Mouse (Mus musculus): ENCODE measurements around the gene Tlr12. TPM values are rescaled to one million over a fixed set of nuclear protein-coding genes. Genes with fewer than 3 reads are reported as not detected.
"Not testable (repeated sequence)": the region's sequence is repeated elsewhere in the genome, so short reads cannot be mapped to it uniquely, and the experiment has no call there.

Gene Tlr12
- polyA plus RNA-seq, 1 experiment from 2014 or later, result 2.6 TPM

GRCm38 (mm10) chr4:128615761-128616160 is 2.7 kb downstream of the Tlr12 start:
- H3K4me2 ChIP-seq, result peak overlapping the region; percentile 3; the same call in 1 of the 2 replicates
- no peaks in the 10 kb centered on the region for H3K9me3 ChIP-seq (replicated peaks)
- peaks cover 40% of the 10 kb centered on the region for H3K4me1 ChIP-seq
- H3K36me3 ChIP-seq, result no peaks in the 10 kb centered on the region
- H3K27me3 ChIP-seq, result no peaks in the 10 kb centered on the region
- no peak overlapping the region for H3K9ac ChIP-seq
- no peak overlapping the region for H3K4me3 ChIP-seq (replicated peaks)
- peak overlapping the region; percentile 83; the same call in 1 of the 2 replicates for H3K27ac ChIP-seq
- 87% methylated on average over 13 of the region's 14 CpGs for WGBS
- ATAC-seq (replicated peaks; ENCODE audit: low FRiP score), result no peak

- H3K4me1 ChIP-seq, result peaks cover 43% of the 10 kb centered on the region
- no peaks in the 10 kb centered on the region for H3K36me3 ChIP-seq
- no peak overlapping the region for H3K9ac ChIP-seq
- no peaks in the 10 kb centered on the region for H3K27me3 ChIP-seq
- no peak for ATAC-seq (replicated peaks; ENCODE audit: low FRiP score)
- 17% methylated on average over 8 of the region's 8 CpGs for WGBS
- H3K4me2 ChIP-seq, result no peak overlapping the region
- H3K27ac ChIP-seq, result no peak overlapping the region
- H3K4me3 ChIP-seq (replicated peaks), result no peak overlapping the region
- H3K9me3 ChIP-seq (replicated peaks), result no peaks in the 10 kb centered on the region
Observed at GRCm38 (mm10) chr4:128613326-128613725, 5.1 kb downstream of the Tlr12 start.

- not testable (repeated sequence) for H3K27ac ChIP-seq; H3K9me3 ChIP-seq (replicated peaks); ATAC-seq (replicated peaks; ENCODE audit: low FRiP score); H3K9ac ChIP-seq; H3K27me3 ChIP-seq; H3K4me3 ChIP-seq (replicated peaks); H3K36me3 ChIP-seq; H3K4me2 ChIP-seq
- H3K4me1 ChIP-seq, result peaks cover 27% of the 10 kb centered on the region
- 94% methylated on average over 3 of the region's 3 CpGs for WGBS
Observed at GRCm38 (mm10) chr4:128611726-128612125, 6.7 kb downstream of the Tlr12 start.

- ATAC-seq (replicated peaks; ENCODE audit: low FRiP score), result 0 out of 2 replicates have a peak, but pooled peaks have one; percentile 5
- Histone ChIP-seq H3K36me3 (no peaks in the 10 kb centered on the region), H3K27me3 (no peaks in the 10 kb centered on the region), H3K4me3 (replicated peaks) (peak overlapping the region; percentile 74), H3K9ac (no peak overlapping the region), H3K4me2 (peak overlapping the region; percentile 75), H3K4me1 (peaks cover 17% of the 10 kb centered on the region), H3K9me3 (replicated peaks) (no peaks in the 10 kb centered on the region), H3K27ac (peak overlapping the region; percentile 24)
- 22% methylated on average over 10 of the region's 10 CpGs for WGBS
Observed at GRCm38 (mm10) chr4:128610706-128611105, 7.7 kb downstream of the Tlr12 start.

GRCm38 (mm10) chr4:128609925-128610402 is 8.5 kb downstream of the Tlr12 start, which contains the start of gene Zscan20:
TSS of gene Zscan20 (minus strand) at chr4:128610098.
- Histone ChIP-seq H3K4me1 (peaks cover 16% of the 10 kb centered on the region), H3K4me2 (peak within 1 kb of the TSS; percentile 75), H3K9me3 (replicated peaks) (no peaks in the 10 kb centered on the region), H3K36me3 (no peaks in the 10 kb centered on the region), H3K4me3 (replicated peaks) (peak within 1 kb of the TSS; percentile 74), H3K9ac (peak within 1 kb of the TSS; percentile 62), H3K27ac (peak within 1 kb of the TSS; percentile 54), H3K27me3 (no peaks in the 10 kb centered on the region)
- WGBS, result under 1% methylated on average over 24 of the region's 24 CpGs
- ATAC-seq (replicated peaks; ENCODE audit: low FRiP score), result peak; percentile 94

GRCm38 (mm10) chr4:128609276-128609924 is 9.0 kb downstream of the Tlr12 start:
- ATAC-seq (replicated peaks; ENCODE audit: low FRiP score), result no peak; the same call in 1 of the 2 replicates

GRCm38 (mm10) chr4:128607661-128608060 is 10.8 kb downstream of the Tlr12 start:
- no peaks in the 10 kb centered on the region for H3K9me3 ChIP-seq (replicated peaks)
- H3K9ac ChIP-seq, result no peak overlapping the region
- no peak overlapping the region for H3K4me2 ChIP-seq
- 83% methylated on average over 11 of the region's 11 CpGs for WGBS
- peaks cover 20% of the 10 kb centered on the region for H3K36me3 ChIP-seq
- ATAC-seq (replicated peaks; ENCODE audit: low FRiP score), result no peak
- no peak overlapping the region for H3K4me3 ChIP-seq (replicated peaks)
- peaks cover 16% of the 10 kb centered on the region for H3K4me1 ChIP-seq
- H3K27me3 ChIP-seq, result no peaks in the 10 kb centered on the region
- no peak overlapping the region for H3K27ac ChIP-seq

More at GRCm38 (mm10) chr4:128609276-128609924, 9.0 kb downstream of the Tlr12 start:
- peak overlapping the region; percentile 62 for H3K9ac ChIP-seq
- H3K4me3 ChIP-seq (replicated peaks), result peak overlapping the region; percentile 74
- peak overlapping the region; percentile 54 for H3K27ac ChIP-seq
- no peaks in the 10 kb centered on the region for H3K27me3 ChIP-seq
- 11% methylated on average over 24 of the region's 27 CpGs for WGBS
- H3K4me2 ChIP-seq, result peak overlapping the region; percentile 75
- H3K36me3 ChIP-seq, result peaks cover 3% of the 10 kb centered on the region
- H3K4me1 ChIP-seq, result peaks cover 16% of the 10 kb centered on the region
- no peaks in the 10 kb centered on the region for H3K9me3 ChIP-seq (replicated peaks)

GRCm38 (mm10) chr4:128606586-128606985 is 11.8 kb downstream of the Tlr12 start:
- no peak overlapping the region for H3K9ac ChIP-seq
- no peak overlapping the region for H3K27ac ChIP-seq
- no peaks in the 10 kb centered on the region for H3K27me3 ChIP-seq
- peaks cover 16% of the 10 kb centered on the region for H3K4me1 ChIP-seq
- no peak overlapping the region for H3K4me2 ChIP-seq
- H3K36me3 ChIP-seq, result peaks cover 31% of the 10 kb centered on the region
- H3K4me3 ChIP-seq (replicated peaks), result no peak overlapping the region
- no peak for ATAC-seq (replicated peaks; ENCODE audit: low FRiP score)
- no peaks in the 10 kb centered on the region for H3K9me3 ChIP-seq (replicated peaks)
- WGBS, result 94% methylated on average over 7 of the region's 7 CpGs

GRCm38 (mm10) chr4:128597801-128598560 is 20.4 kb downstream of the Tlr12 start:
- Histone ChIP-seq H3K9ac (no peak overlapping the region), H3K4me2 (no peak overlapping the region), H3K27ac (no peak overlapping the region), H3K9me3 (replicated peaks) (no peaks in the 10 kb centered on the region), H3K27me3 (no peaks in the 10 kb centered on the region), H3K36me3 (peaks cover 38% of the 10 kb centered on the region), H3K4me3 (replicated peaks) (no peak overlapping the region), H3K4me1 (no peaks in the 10 kb centered on the region)
- no peak for ATAC-seq (replicated peaks; ENCODE audit: low FRiP score)
- 59% methylated on average over 12 of the region's 12 CpGs for WGBS

- Histone ChIP-seq H3K27me3 (no peaks in the 10 kb centered on the region), H3K9me3 (replicated peaks) (no peaks in the 10 kb centered on the region), H3K36me3 (peaks cover 36% of the 10 kb centered on the region), H3K9ac (no peak overlapping the region), H3K4me2 (no peak overlapping the region), H3K4me3 (replicated peaks) (no peak overlapping the region), H3K4me1 (no peaks in the 10 kb centered on the region), H3K27ac (no peak overlapping the region)
- no peak for ATAC-seq (replicated peaks; ENCODE audit: low FRiP score)
- 96% methylated on average over 5 of the region's 5 CpGs for WGBS
Observed at GRCm38 (mm10) chr4:128594062-128594461, 24.4 kb downstream of the Tlr12 start.

GRCm38 (mm10) chr4:128593286-128593685 is 25.1 kb downstream of the Tlr12 start:
- no peak for ATAC-seq (replicated peaks; ENCODE audit: low FRiP score)
- H3K9me3 ChIP-seq (replicated peaks), result no peaks in the 10 kb centered on the region
- H3K9ac ChIP-seq, result no peak overlapping the region
- H3K4me3 ChIP-seq (replicated peaks), result no peak overlapping the region
- H3K27ac ChIP-seq, result no peak overlapping the region
- H3K4me1 ChIP-seq, result no peaks in the 10 kb centered on the region
- H3K27me3 ChIP-seq, result no peaks in the 10 kb centered on the region
- 94% methylated on average over 4 of the region's 4 CpGs for WGBS
- H3K36me3 ChIP-seq, result peaks cover 36% of the 10 kb centered on the region
- H3K4me2 ChIP-seq, result no peak overlapping the region

- Histone ChIP-seq H3K4me3 (replicated peaks) (no peak overlapping the region), H3K4me1 (no peaks in the 10 kb centered on the region), H3K36me3 (peaks cover 58% of the 10 kb centered on the region), H3K9ac (no peak overlapping the region), H3K4me2 (no peak overlapping the region), H3K9me3 (replicated peaks) (peaks cover 30% of the 10 kb centered on the region), H3K27me3 (no peaks in the 10 kb centered on the region), H3K27ac (no peak overlapping the region)
- WGBS, result 58% methylated on average over 4 of the region's 4 CpGs
- ATAC-seq (replicated peaks; ENCODE audit: low FRiP score), result no peak
Observed at GRCm38 (mm10) chr4:128579182-128579581, 39.2 kb downstream of the Tlr12 start.
